Mouse (Mus musculus) NIH3T3 (cell line): ENCODE measurements at regions not wholly inside any gene's neighbourhood (a gene's known extent, or its start where the extent isn't known, plus 50 kb on each side); places are given as distances from the start of the nearest gene placed in this dataset.

Source experiments
- DNase-seq: peaks from one replicate; pipeline ENCODE4 v3.0.0-alpha.2; 2012; ENCODE audit warnings: low read depth

- no peak for DNase-seq
Measured at GRCm38 (mm10) chr10:123997260-123997659, 733.5 kb downstream of the Fam19a2 start.

DNA sequence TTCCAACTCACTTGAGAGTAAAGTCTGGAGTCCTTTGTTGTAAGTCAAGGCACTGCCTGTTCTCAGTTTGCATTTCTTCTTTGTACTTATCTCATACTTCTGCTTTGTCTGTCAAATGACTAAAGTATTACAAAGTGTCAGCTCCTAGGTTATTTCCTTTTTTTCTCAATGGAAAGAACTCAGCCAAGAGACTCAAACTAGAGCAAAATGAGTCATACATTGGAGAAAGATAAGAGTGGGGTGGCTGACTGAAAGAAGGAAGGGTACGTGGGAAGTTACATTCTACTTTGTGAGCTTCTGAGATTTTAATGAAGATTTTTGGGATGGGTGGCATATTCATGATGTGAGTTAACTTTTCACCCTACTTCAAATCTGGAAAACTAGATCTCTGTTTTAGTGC is 735.2 kb downstream of the Fam19a2 start:
- DNase-seq = no peak

GRCm38 (mm10) chr10:124045031-124045430 is 781.2 kb downstream of the Fam19a2 start:
- no peak for DNase-seq

GRCm38 (mm10) chr10:124045791-124046190 is 782.0 kb downstream of the Fam19a2 start:
- DNase-seq = no peak

DNA sequence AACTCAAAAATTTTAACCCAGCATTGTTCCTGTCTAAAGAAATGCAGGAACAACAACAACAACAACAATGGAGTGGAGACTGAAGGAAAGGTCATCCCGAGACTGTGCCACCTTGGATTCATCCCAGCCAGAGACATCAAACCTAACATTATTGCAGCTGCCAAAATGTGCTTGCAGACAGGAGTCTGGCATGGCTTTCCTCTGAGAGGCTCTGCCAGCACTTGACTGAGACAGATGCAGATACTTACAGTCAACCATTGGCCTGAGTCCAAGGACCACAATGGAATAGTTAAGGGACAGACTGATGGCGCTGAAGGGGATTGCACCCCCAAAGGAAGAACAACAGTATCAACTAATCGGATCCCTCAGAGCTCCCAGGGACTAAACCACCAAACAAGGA is 819.0 kb downstream of the Fam19a2 start:
- DNase-seq = no peak

DNA sequence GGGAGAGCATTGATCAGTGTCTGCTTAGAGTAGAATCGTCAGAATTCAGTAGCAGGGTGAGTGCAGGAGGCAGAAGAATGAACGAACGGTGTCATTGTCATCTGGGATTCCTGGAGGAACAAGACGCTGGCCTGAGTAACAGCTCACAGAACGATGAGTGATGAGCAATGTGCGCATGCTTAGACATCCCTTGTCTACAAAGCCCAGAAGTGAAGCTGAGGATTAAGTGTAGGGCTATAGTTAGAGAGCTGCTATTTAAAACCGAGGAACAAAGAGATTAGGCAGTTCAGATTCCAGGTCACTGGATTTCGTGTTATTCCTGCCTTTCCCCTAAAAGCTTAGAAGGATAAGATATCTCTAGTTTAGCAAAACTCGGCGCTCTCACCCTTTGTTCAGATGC is 826.8 kb downstream of the Fam19a2 start:
- DNase-seq = no peak

- DNase-seq = no peak
Measured at GRCm38 (mm10) chr10:124091364-124091763, 827.6 kb downstream of the Fam19a2 start.

- no peak for DNase-seq
Measured at GRCm38 (mm10) chr10:124119585-124119984, 855.8 kb downstream of the Fam19a2 start.

DNA sequence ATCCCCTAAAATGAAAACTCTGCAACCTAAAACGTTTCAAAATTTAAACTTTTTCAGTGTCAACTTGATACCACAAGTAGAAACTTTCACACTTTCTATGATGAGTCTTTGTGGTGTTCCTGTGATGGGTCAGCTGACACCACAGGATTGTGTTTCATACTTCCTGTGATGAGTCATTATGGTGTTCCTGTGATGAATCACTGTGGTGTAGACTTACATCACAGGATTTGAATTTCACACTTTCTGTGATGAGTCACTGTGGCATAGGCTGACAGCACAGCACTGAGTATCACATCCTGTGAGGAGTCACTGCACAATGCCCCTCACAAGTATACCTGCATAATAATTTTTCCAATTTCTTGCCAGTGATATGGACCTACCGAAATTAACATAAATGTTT is 874.7 kb downstream of the Fam19a2 start:
- DNase-seq = peak; percentile 5

DNA sequence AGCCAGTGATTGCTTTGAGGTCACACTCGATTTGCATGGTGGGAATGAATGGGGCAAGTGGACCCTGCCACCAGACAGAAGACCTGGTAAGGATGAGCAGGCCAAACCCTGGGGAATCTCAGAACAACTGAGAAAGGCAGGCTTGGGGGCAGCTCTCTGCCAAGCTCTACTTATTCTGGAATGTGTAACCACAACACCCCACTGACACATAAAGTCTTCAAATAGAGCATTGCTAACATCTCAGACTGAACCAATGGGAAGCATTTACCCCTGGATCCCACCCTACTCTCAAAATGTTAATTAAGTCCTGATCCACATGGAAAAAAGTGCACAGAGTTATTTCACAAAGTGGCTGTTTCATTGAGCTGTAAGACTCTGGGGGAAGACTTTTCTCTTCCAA is 878.5 kb downstream of the Fam19a2 start:
- DNase-seq = no peak

DNA sequence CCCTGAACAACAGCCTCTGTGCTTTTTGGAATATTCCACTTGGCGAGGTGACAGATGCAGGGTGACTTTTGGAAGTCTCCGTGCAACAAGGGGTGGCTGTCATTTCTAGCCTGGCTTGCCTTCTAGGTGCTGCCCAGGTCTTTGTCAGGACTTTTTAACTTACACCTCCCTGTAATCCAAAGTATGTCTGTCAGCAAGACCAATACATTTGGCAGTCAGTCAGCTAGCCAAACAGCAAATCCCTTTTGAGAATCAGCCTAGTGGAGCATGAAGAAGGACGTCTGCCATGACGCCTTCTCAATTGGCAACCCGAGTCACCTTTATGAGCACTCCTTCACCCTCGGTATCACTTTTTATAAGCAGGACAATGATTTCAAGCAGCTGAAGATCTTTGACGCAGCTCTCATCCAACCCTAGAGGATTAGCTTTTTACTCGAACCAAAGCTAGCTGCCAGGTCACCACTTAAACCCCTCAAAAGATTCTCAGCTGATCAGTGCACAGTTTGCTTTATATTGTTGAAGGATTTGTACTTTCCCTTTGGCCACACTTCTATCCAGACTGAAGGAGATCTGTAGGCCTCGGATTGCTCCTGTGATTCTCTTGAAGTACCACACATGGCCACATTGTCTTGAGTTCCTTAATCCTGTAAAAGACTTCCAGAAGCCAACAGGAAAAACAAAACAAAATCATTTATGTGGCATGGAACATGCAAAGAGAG is 883.1 kb downstream of the Fam19a2 start:
- no peak for DNase-seq

DNA sequence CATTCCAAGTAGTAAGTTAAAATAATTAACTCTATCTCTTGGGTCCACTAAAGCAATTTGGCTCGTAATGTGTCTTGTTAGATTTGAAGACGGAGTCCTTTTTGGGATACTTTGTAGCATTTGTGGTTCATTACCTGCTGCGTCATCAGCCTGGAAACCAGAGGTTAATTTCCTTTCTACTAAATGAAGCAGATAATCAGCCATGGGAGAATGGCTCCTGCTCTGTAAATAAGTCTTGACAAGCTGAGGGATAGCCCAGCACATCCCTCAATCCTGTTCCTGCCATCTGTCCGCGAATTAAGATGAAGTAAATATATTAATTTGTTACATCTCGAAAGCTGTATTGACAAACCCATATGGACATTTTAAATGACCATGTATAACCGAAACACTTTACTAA is 899.6 kb downstream of the Fam19a2 start:
- DNase-seq = no peak

DNA sequence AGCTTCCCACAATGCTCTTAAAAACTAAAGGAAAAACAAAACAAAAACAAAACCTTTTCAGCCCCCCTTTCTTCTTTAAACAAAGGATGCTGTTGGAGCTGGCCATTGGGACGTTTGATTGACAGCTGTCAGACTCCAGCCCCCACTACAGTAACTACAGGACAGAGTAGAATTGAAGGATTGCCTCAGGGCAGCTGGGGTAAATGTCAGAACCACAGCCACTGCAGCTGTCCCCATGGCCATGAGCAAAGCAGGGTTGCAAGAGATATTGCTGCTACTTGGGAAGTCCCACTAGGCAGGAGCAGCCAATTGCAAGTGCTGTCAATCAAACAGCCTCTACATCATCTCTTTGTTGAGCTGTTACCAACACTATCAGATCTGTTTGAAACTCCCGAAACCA is 911.8 kb downstream of the Fam19a2 start:
- DNase-seq = no peak

DNA sequence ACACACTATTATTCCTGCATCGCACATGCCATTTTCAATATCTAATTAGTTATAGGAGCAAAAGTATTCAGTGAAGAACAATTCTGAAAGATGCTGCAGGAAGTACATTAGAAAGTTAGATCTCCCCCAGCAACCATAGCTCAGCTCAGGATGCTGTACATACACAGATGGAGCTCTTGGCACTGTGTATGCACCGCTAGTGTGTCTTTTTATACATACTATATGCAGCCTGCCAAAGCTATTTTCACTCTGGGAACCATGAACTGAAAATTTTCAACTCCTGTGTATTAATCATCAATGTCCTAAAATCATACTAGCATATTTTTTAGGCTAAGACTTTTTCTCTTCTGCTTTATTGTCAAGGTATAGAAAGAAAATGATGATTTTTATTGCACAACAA is 944.5 kb downstream of the Fam19a2 start:
- DNase-seq = no peak

GRCm38 (mm10) chr10:124219461-124219860 is 955.7 kb downstream of the Fam19a2 start:
- DNase-seq = no peak

GRCm38 (mm10) chr10:124222068-124222467 is 958.3 kb downstream of the Fam19a2 start:
- DNase-seq = no peak

DNA sequence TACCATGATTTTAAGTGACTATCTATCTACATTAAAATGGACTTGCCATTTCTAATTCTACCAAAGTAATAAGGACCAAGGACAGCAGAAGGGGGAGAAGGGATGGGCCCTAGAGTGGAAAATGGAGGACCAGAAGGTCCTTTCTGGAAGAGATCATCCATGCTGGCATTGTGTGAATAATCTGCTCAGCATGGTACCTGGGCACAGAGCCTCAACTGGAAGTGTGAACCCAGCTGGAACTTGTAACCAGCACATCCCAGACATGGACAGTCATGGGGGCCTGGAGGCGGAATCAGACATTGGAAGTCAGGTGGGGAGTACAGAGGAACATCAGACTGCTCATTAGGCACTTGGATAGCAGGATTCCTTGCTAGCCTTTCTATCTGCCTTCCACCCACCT is 963.3 kb downstream of the Fam19a2 start:
- DNase-seq = no peak

GRCm38 (mm10) chr10:124249358-124249757 is 985.6 kb downstream of the Fam19a2 start:
- DNase-seq = no peak

DNA sequence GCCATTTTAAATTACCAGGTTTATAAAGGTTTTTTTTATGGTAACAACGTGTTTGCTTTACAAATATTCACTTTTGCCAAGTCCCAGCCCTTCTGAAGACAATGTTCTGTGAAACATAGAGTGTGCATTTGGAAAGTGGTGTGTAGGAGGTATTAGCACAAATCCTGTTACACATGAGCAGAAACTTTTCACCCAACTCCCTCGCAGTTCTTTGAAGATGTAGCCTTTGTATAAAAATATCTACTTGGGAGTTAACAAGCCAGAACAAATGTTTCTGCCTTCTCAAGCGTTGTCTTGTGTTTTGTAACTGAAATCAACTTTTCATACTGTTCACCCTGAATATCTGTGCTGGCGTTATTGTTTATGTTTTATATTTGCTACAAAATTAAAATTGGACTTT is 986.2 kb downstream of the Fam19a2 start:
- no peak for DNase-seq

DNA sequence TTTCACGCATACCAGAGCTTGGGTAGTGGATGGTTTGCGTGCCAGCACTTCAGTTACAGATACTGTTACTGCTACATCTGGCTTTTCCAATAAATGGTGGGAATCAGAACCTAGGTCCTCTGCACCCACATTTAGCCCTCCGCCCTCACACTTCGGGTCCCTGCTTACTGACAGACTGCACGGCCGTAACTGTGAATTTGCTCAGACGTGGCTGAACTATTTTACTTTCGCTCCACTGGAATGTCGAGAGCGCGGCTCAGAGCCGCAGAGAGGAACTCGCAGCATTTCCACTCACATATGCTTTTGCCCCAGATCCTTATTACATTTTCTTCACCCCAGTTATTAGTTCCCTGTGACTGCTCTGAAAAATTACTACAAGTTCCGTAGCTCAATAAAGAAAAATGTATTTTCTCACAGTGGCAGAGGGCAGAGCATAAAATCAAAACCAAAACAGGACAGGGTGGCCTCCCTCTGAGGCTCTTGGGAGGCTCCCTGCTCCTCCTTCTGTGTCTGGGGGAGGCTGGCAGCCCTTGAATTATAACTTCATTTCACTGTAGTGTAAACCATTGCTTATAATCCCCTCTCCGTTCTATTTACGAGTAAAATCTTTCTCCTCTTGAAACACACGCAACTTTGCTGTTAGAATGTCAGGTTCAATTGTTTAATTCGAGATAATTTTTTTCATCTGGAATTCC is 1024.7 kb downstream of the Fam19a2 start:
- DNase-seq = no peak

DNA sequence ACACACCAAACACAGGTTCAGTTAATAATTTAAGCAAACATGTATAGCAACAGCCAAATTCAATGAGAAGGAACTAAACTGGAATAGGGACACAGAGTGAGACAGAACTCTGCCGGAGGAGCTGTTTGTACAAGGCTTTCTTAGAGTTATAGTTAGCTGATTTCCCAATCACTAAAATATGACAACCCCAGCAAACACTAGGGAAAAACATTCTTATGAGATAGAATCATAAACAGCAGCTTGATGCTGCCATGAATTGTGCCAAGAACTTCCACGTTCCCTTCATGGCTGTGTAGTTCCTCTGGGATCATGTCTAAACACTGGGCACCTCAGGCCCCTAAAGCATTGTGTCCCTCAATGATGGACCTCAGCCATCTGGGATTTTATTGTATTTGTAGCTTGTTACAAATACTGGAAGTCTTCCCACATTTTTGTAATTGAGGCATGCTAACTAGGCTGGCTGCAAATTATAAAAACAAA is 1033.4 kb downstream of the Fam19a2 start:
- no peak for DNase-seq

GRCm38 (mm10) chr10:124304683-124305082 is 1040.9 kb downstream of the Fam19a2 start:
- no peak for DNase-seq

GRCm38 (mm10) chr10:124305644-124306043 is 1041.8 kb downstream of the Fam19a2 start:
- no peak for DNase-seq

GRCm38 (mm10) chr10:124318761-124319160 is 1055.0 kb downstream of the Fam19a2 start:
- no peak for DNase-seq
